8 mouse cellular contexts compared by ENCODE assay signal in genomic region chr4:133887672-133888453, GRCm38 (mm10). TPM values are rescaled to one million over a fixed set of nuclear protein-coding genes. Genes with fewer than 3 reads are reported as not detected.
DNase-seq lines count a peak whose midpoint lies in the region; ATAC-seq lines count a peak whose summit lies in the region.

Rps6ka1 (minus strand) TSS chr4:133887797.

- H3K36me3 ChIP-seq in embryonic facial prominence, embryonic 11.5 days (replicated peaks; ENCODE audit: control insufficient read depth, insufficient read depth, low read depth, low read length) = no peaks in the 10 kb centered on the region
- H3K36me3 ChIP-seq in intestine, embryonic 16.5 days (ENCODE audit: control insufficient read depth, insufficient read depth, low read length) = no peaks in the 10 kb centered on the region

- no peaks in the 10 kb centered on the region for H3K9me3 ChIP-seq in embryonic facial prominence, embryonic 11.5 days (replicated peaks; ENCODE audit: control insufficient read depth, low read length)
- H3K9me3 ChIP-seq in intestine, embryonic 16.5 days (ENCODE audit: control insufficient read depth, low read length) = no peaks in the 10 kb centered on the region

- H3K27me3 ChIP-seq in embryonic facial prominence, embryonic 11.5 days (ENCODE audit: control insufficient read depth, insufficient read depth, low read length) = no peaks in the 10 kb centered on the region
- no peaks in the 10 kb centered on the region for H3K27me3 ChIP-seq in intestine, embryonic 16.5 days (replicated peaks; ENCODE audit: control insufficient read depth, insufficient read depth, low read length)

- H3K9ac ChIP-seq in embryonic facial prominence, embryonic 11.5 days (replicated peaks; ENCODE audit: low read length) = peak within 1 kb of the TSS; percentile 88
- H3K9ac ChIP-seq in intestine, embryonic 16.5 days (ENCODE audit: low read depth, low read length) = peak within 1 kb of the TSS; percentile 93

- under 1% methylated on average over 60 of the region's 61 CpGs for WGBS in embryonic facial prominence, embryonic 11.5 days
- WGBS in intestine, embryonic 16.5 days = under 1% methylated on average over 59 of the region's 61 CpGs

- DNase-seq in spleen, adult 18-20 months = peak; percentile 55 to 69
- no peak for DNase-seq in spleen, adult 12 weeks (ENCODE audit: low spot score)
- peak; percentile 93 for DNase-seq in embryonic facial prominence, embryonic 11.5 days (ENCODE audit: low spot score)
- DNase-seq in left cerebral cortex, postnatal 36 days (ENCODE audit: low spot score in 2 of 2) = peak; percentile 63 to 73
- peak; percentile 89 for DNase-seq in mesoderm, embryonic 11.5 days (ENCODE audit: low read depth, low spot score)
- DNase-seq in right cerebral cortex, postnatal 4 days = peak; percentile 80

- ATAC-seq in embryonic facial prominence, embryonic 11.5 days (replicated peaks; ENCODE audit: insufficient number of reproducible peaks, low FRiP score, low TSS enrichment, low read depth) = peak; percentile 78
- peak; percentile 66 for ATAC-seq in granulocyte monocyte progenitor cell, adult 5-6 weeks (replicated peaks; ENCODE audit: poor library complexity, severe bottlenecking)
- peak; percentile 78 for ATAC-seq in intestine, embryonic 16.5 days

- intact Hi-C loops in left cerebral cortex, postnatal 36 days (cut with DNase I) = no loop called here

- peak within 1 kb of the TSS; percentile 95 for H3K4me2 ChIP-seq in embryonic facial prominence, embryonic 11.5 days (ENCODE audit: low read depth, low read length)
- peak within 1 kb of the TSS; percentile 65 for H3K4me2 ChIP-seq in intestine, embryonic 16.5 days (ENCODE audit: low read depth, low read length)

- peak within 1 kb of the TSS; percentile 82 for H3K4me3 ChIP-seq in embryonic facial prominence, embryonic 11.5 days (ENCODE audit: low read depth, low read length)
- H3K4me3 ChIP-seq in intestine, embryonic 16.5 days (ENCODE audit: low read length) = peak within 1 kb of the TSS; percentile 85

- peaks cover 6% of the 10 kb centered on the region for H3K4me1 ChIP-seq in embryonic facial prominence, embryonic 11.5 days (ENCODE audit: control insufficient read depth, insufficient read depth, low read length)
- H3K4me1 ChIP-seq in intestine, embryonic 16.5 days (ENCODE audit: control insufficient read depth, insufficient read depth, low read length) = peaks cover 21% of the 10 kb centered on the region

- H3K27ac ChIP-seq in embryonic facial prominence, embryonic 11.5 days (replicated peaks; ENCODE audit: low read depth, low read length) = peak within 1 kb of the TSS; percentile 83
- H3K27ac ChIP-seq in intestine, embryonic 16.5 days (ENCODE audit: low read length) = peak within 1 kb of the TSS; percentile 95

RNA-seq across cellular contexts. Expression of gene Rps6ka1, which starts in this region (rescaled TPM):
- polyA plus RNA-seq in embryonic facial prominence, embryonic 11.5 days (2014; fragmentation: Nextera tagmentation; extraction: Ambion mirVana) = 34.9 and 39.1 TPM in 2 replicates
- total RNA-seq in granulocyte monocyte progenitor cell, adult 5-6 weeks (2014; fragmentation: Nextera tagmentation) = 172 and 174 TPM in 2 replicates
- 148 and 151 TPM in 2 replicates for total RNA-seq in granulocyte monocyte progenitor cell, adult 5-6 weeks (2017)
- 148 and 156 TPM in 2 replicates for polyA plus RNA-seq in intestine, embryonic 16.5 days (2015; fragmentation: Nextera tagmentation; extraction: Ambion mirVana)
- 10 to 100 TPM in 1 of 2 experiments, 1 to 10 TPM in 1; 9.9 to 13.6 TPM for total RNA-seq in left cerebral cortex, postnatal 36 days (2021)

Comparison
In these comparisons a context has a peak if more than half of its experiments do, and no peak if none do; other contexts are left out.
1. RNA of gene Rps6ka1 (total RNA-seq): 148 to 174 TPM in granulocyte monocyte progenitor cell, adult 5-6 weeks; 9.9 to 13.6 TPM in left cerebral cortex, postnatal 36 days; every median in the first group is over 10 times any median in the second.
2. Peak in every context shown above with its lines, with median percentiles within 50 percentile points of each other: ATAC-seq.